In genomic region chr12:10222821-10223220, GRCm38 (mm10) we compare ENCODE assay signal across 13 mouse cellular contexts.
A peak's percentile ranks its signal among the peaks of the same experiment; 100 is the strongest.
DNase-seq lines count a peak whose midpoint lies in the region; ATAC-seq and TF ChIP-seq lines count a peak whose summit lies in the region.
"Had no signal": no experiment of that assay in that cellular context is flagged by ENCODE, and none has a peak within 500 bp of the region (broad histone marks: within the 10 kb centered on the region; RNA-seq: fewer than 3 reads in every experiment).

No protein-coding gene starts in this region.

- H3K27me3 ChIP-seq in kidney, embryonic 14.5 days (ENCODE audit: control insufficient read depth, insufficient read depth, low read length), result no peaks in the 10 kb centered on the region; the same call in 1 of the 2 replicates
- no peaks in the 10 kb centered on the region for H3K27me3 ChIP-seq in midbrain, postnatal 0 days (ENCODE audit: insufficient read depth, low read length)
- H3K27me3 ChIP-seq in midbrain, embryonic 11.5 days (ENCODE audit: control insufficient read depth, insufficient read depth, low read length), result no peaks in the 10 kb centered on the region
- H3K27me3 ChIP-seq: hindbrain, embryonic 13.5 days; liver, embryonic 13.5 days; stomach, embryonic 15.5 days had no signal

- TF ChIP-seq CTCF in midbrain, postnatal 0 days (IDR thresholded peaks at IDR 0.05), result peak; percentile 37

- H3K36me3 ChIP-seq in kidney, embryonic 14.5 days (ENCODE audit: control insufficient read depth, insufficient read depth, low read length), result no peaks in the 10 kb centered on the region
- H3K36me3 ChIP-seq in midbrain, postnatal 0 days (ENCODE audit: insufficient read depth, low read length), result no peaks in the 10 kb centered on the region
- no peaks in the 10 kb centered on the region for H3K36me3 ChIP-seq in midbrain, embryonic 11.5 days (ENCODE audit: control insufficient read depth, insufficient read depth, low read length)
- H3K36me3 ChIP-seq: hindbrain, embryonic 13.5 days; liver, embryonic 13.5 days; stomach, embryonic 15.5 days had no signal

- no peak overlapping the region for H3K4me2 ChIP-seq in kidney, embryonic 14.5 days (replicated peaks; ENCODE audit: low read depth, low read length)
- H3K4me2 ChIP-seq in midbrain, postnatal 0 days (ENCODE audit: low read depth, low read length, poor library complexity, severe bottlenecking), result no peak overlapping the region
- no peak overlapping the region for H3K4me2 ChIP-seq in midbrain, embryonic 11.5 days
- H3K4me2 ChIP-seq: hindbrain, embryonic 13.5 days; liver, embryonic 13.5 days; stomach, embryonic 15.5 days had no signal

- no peaks in the 10 kb centered on the region for H3K9me3 ChIP-seq in kidney, embryonic 14.5 days (ENCODE audit: control insufficient read depth, low read length)
- H3K9me3 ChIP-seq in midbrain, postnatal 0 days (ENCODE audit: low read length), result no peaks in the 10 kb centered on the region
- no peaks in the 10 kb centered on the region for H3K9me3 ChIP-seq in midbrain, embryonic 11.5 days (ENCODE audit: control insufficient read depth, low read length)
- H3K9me3 ChIP-seq: hindbrain, embryonic 13.5 days; liver, embryonic 13.5 days; stomach, embryonic 15.5 days had no signal

- H3K27ac ChIP-seq in kidney, embryonic 14.5 days (ENCODE audit: low read depth, low read length), result no peak overlapping the region
- H3K27ac ChIP-seq in midbrain, postnatal 0 days (ENCODE audit: low read depth, low read length), result no peak overlapping the region
- H3K27ac ChIP-seq in midbrain, embryonic 11.5 days (ENCODE audit: low read depth, low read length), result no peak overlapping the region
- H3K27ac ChIP-seq: hindbrain, embryonic 13.5 days; liver, embryonic 13.5 days; stomach, embryonic 15.5 days had no signal

- peaks cover 4% of the 10 kb centered on the region; the same call in 1 of the 2 replicates for H3K4me1 ChIP-seq in kidney, embryonic 14.5 days (ENCODE audit: control insufficient read depth, insufficient read depth, low read length)
- no peaks in the 10 kb centered on the region for H3K4me1 ChIP-seq in midbrain, postnatal 0 days (ENCODE audit: insufficient read depth, low read length)
- H3K4me1 ChIP-seq in midbrain, embryonic 11.5 days (ENCODE audit: control insufficient read depth, insufficient read depth, low read length), result no peaks in the 10 kb centered on the region
- H3K4me1 ChIP-seq: hindbrain, embryonic 13.5 days; liver, embryonic 13.5 days; stomach, embryonic 15.5 days had no signal

- no peak for DNase-seq in frontal cortex, postnatal 14 days (ENCODE audit: low spot score in 2 of 2)
- DNase-seq in kidney, postnatal 25 days, result no peak
- DNase-seq in midbrain, postnatal 0 days (ENCODE audit: low spot score), result peak; percentile 12
- no peak for DNase-seq in midbrain, embryonic 11.5 days (ENCODE audit: low spot score, missing footprints)
- no peak for DNase-seq in urinary bladder, postnatal 4 days (ENCODE audit: low spot score in 2 of 2)
- DNase-seq in ovary, postnatal 36 days (ENCODE audit: low spot score), result no peak
- DNase-seq: layer of hippocampus, adult 9-11 months; liver, embryonic 13.5 days; thymus, postnatal 25 days had no signal

- no peak overlapping the region for H3K9ac ChIP-seq in kidney, embryonic 14.5 days (ENCODE audit: low read depth, low read length)
- no peak overlapping the region for H3K9ac ChIP-seq in midbrain, postnatal 0 days (replicated peaks; ENCODE audit: low read length, poor library complexity, severe bottlenecking)
- no peak overlapping the region for H3K9ac ChIP-seq in midbrain, embryonic 11.5 days (ENCODE audit: low read length)
- H3K9ac ChIP-seq: hindbrain, embryonic 13.5 days; liver, embryonic 13.5 days; stomach, embryonic 15.5 days had no signal

- peak; percentile 64 for ATAC-seq in frontal cortex, adult (ENCODE audit: low TSS enrichment)
- ATAC-seq in kidney, embryonic 14.5 days (ENCODE audit: low FRiP score, low TSS enrichment), result peak; percentile 81
- no peak for ATAC-seq in midbrain, postnatal 0 days (ENCODE audit: low FRiP score)
- no peak for ATAC-seq in midbrain, embryonic 11.5 days (ENCODE audit: low FRiP score)

- 6% methylated on average over 4 of the region's 4 CpGs for WGBS in kidney, embryonic 14.5 days
- 41% methylated on average over 4 of the region's 4 CpGs for WGBS in midbrain, postnatal 0 days
- WGBS in midbrain, embryonic 11.5 days, result 49% methylated on average over 4 of the region's 4 CpGs

- H3K4me3 ChIP-seq in kidney, embryonic 14.5 days (ENCODE audit: low read length), result no peak overlapping the region
- no peak overlapping the region for H3K4me3 ChIP-seq in midbrain, postnatal 0 days (ENCODE audit: low read depth, low read length)
- no peak overlapping the region for H3K4me3 ChIP-seq in midbrain, embryonic 11.5 days (ENCODE audit: low read depth, low read length)
- H3K4me3 ChIP-seq: hindbrain, embryonic 13.5 days; liver, embryonic 13.5 days; stomach, embryonic 15.5 days had no signal

Comparison
In these comparisons a context has a peak if more than half of its experiments do, and no peak if none do; other contexts are left out.
1. ATAC-seq: peak in frontal cortex, adult (single experiment) and kidney, embryonic 14.5 days (single experiment); none in midbrain, postnatal 0 days (single experiment) and midbrain, embryonic 11.5 days (single experiment).